Mouse (Mus musculus): ENCODE measurements around the gene Vegfc. TPM values are rescaled to one million over a fixed set of nuclear protein-coding genes. Genes with fewer than 3 reads are reported as not detected.
A peak's percentile ranks its signal among the peaks of the same experiment; 100 is the strongest.

Vegfc gene
- 1 to 10 TPM; 5.5 to 7.5 TPM for total RNA-seq (2021)

GRCm38 (mm10) chr8:54077271-54078120 lies at the start of gene Vegfc:
Gene Vegfc, plus strand, starts transcription at chr8:54077606.
- peak; percentile 51 for DNase-seq
- intact Hi-C loops (cut with DNase I), result loop anchor here (2.0 to 10.0 kb wide), 2 partner anchors 203 to 413 kb away; no protein-coding TSS in a partner anchor

- intact Hi-C loops (cut with DNase I), result no loop called here
- DNase-seq, result no peak
Measured at GRCm38 (mm10) chr8:54034584-54034983, 42.8 kb upstream of the Vegfc start.

- DNase-seq, result no peak
- intact Hi-C loops (cut with DNase I), result no loop called here
Measured at GRCm38 (mm10) chr8:54042601-54043000, 34.8 kb upstream of the Vegfc start.

- DNase-seq, result no peak
- intact Hi-C loops (cut with DNase I), result no loop called here
Measured at GRCm38 (mm10) chr8:54043468-54043867, 33.9 kb upstream of the Vegfc start.

GRCm38 (mm10) chr8:54053210-54053609 lies 24.2 kb upstream of the Vegfc start:
- intact Hi-C loops (cut with DNase I), result no loop called here
- DNase-seq, result no peak

DNA sequence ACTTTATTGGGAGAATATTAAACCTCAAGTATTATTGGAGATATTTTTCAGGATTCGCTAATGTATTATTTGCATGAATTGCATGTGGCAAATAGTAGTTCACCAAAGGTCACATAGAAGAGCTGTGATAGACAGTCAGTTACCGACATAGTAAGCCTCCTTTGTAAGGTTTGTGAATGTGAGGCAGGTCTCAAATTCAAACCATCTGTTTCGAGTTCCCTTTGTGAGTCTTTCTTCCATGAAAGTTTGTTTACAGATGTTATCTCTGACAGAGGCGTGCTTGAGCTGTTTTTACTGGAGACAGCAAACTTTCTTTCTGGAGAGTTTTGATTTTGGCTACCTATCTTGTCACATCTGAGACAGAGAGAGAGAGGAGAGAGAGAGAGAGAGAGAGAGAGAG lies 11.9 kb upstream of the Vegfc start:
- intact Hi-C loops (cut with DNase I), result no loop called here
- no peak for DNase-seq

GRCm38 (mm10) chr8:54076301-54076700 lies 1.1 kb upstream of the Vegfc start:
- no peak for DNase-seq
- intact Hi-C loops (cut with DNase I), result loop anchor here (2.0 to 10.0 kb wide), 2 partner anchors 202 to 414 kb away; no protein-coding TSS in a partner anchor

DNA sequence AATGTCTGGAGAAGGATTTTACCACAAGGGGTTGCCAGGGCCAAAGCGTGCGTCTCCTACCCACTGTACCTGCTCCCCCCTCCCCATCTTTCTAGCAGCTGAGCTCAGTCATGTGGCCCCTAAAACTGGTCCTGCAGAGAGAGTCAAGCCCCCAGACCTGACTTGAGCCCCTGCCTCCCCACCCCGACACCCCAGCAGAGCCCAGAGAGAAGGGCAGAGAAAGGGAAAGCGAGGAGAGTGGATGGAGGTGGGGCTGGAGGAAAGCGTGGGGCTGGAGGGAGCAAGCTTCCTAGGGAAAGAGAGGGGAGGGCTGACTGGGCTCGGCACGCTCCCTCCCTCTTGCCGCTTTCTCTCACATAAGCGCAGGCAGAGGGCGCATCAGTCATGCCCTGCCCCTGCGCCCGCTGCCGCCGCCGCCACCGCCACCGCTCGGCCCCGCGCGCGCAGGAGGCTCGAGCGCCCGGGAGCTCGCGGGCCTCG lies 575 bp upstream of the Vegfc start:
- intact Hi-C loops (cut with DNase I), result loop anchor here (2.0 to 10.0 kb wide), 2 partner anchors 202 to 414 kb away; no protein-coding TSS in a partner anchor
- peak; percentile 76 for DNase-seq

DNA sequence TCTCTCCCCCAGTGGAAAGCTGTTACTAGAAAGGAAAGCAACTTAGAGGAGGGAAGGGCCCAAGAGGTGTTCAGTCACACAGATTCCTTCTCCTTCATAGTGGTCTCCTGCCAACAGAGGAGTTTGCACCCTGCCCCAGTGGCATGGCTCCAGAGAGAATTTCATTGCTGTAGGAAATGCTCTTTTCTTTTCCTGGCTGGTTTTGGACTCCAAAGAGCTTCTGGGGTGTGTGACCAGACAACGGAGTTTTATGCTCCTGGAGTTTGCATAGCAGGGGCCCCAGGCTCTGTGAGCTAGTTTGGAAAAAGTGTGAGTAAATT lies 675 bp downstream of the Vegfc start:
- peak; percentile 12 for DNase-seq
- intact Hi-C loops (cut with DNase I), result loop anchor here (10.0 kb wide), 1 partner anchor 203 kb away; no protein-coding TSS in a partner anchor

GRCm38 (mm10) chr8:54079001-54079400 lies 1.6 kb downstream of the Vegfc start:
- DNase-seq, result no peak
- intact Hi-C loops (cut with DNase I), result loop anchor here (10.0 kb wide), 1 partner anchor 204 kb away; no protein-coding TSS in a partner anchor

DNA sequence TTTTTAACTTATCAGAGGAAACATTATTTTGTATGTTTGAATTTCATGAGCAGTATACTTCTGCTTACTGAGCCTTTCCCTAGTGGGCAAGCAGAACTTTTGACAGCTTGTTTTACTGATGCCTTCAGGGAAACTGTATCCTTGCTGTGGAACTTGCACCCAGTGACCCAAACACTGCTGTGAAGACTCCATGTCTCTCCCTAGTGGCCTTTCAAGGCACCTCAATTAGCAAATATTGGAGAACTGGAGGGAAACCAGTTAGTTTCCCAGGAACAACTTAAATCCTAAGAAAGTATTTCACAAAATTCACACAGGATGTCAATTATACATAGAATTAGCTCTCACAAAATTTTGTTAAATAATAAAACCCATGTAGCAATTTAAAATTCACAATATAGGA lies 2.2 kb downstream of the Vegfc start:
- peak; percentile 1 for DNase-seq
- intact Hi-C loops (cut with DNase I), result loop anchor here (10.0 kb wide), 1 partner anchor 205 kb away; no protein-coding TSS in a partner anchor

- no peak for DNase-seq
- intact Hi-C loops (cut with DNase I), result no loop called here
Measured at GRCm38 (mm10) chr8:54085896-54086295, 8.5 kb downstream of the Vegfc start.

- intact Hi-C loops (cut with DNase I), result no loop called here
- no peak for DNase-seq
Measured at GRCm38 (mm10) chr8:54087114-54087513, 9.7 kb downstream of the Vegfc start.

GRCm38 (mm10) chr8:54089204-54089603 lies 11.8 kb downstream of the Vegfc start:
- intact Hi-C loops (cut with DNase I), result no loop called here
- no peak for DNase-seq

DNA sequence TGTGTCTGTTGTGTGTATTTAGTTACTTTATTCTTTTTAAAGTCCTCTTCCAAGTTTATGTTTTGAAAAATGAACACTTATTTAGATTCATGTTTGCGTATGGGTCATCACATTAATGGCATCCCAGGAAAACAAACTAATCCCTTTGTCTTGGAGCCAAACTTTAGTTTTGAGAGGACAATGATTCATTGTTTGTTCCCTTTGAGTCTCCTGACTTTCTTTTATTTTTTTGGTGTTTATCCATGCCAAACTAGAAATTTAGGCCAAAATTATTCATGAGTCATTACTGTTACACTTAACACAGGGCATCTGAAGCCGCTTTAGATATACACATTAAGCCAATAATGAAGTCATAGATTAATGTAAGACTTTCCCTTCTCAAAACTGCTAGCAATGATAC lies 12.5 kb downstream of the Vegfc start:
- no peak for DNase-seq
- intact Hi-C loops (cut with DNase I), result no loop called here

- intact Hi-C loops (cut with DNase I), result no loop called here
- DNase-seq, result no peak
Measured at GRCm38 (mm10) chr8:54100058-54100457, 22.7 kb downstream of the Vegfc start.

GRCm38 (mm10) chr8:54114581-54114980 lies 37.2 kb downstream of the Vegfc start:
- intact Hi-C loops (cut with DNase I), result no loop called here
- no peak for DNase-seq

- no peak for DNase-seq
- intact Hi-C loops (cut with DNase I), result no loop called here
Measured at GRCm38 (mm10) chr8:54120115-54120514, 42.7 kb downstream of the Vegfc start.

- no peak for DNase-seq
- intact Hi-C loops (cut with DNase I), result no loop called here
Measured at GRCm38 (mm10) chr8:54121942-54122341, 44.5 kb downstream of the Vegfc start.

GRCm38 (mm10) chr8:54122345-54122744 lies 44.9 kb downstream of the Vegfc start:
- no peak for DNase-seq
- intact Hi-C loops (cut with DNase I), result no loop called here

- intact Hi-C loops (cut with DNase I), result no loop called here
Measured at GRCm38 (mm10) chr8:54130558-54130957, 53.2 kb downstream of the Vegfc start.

GRCm38 (mm10) chr8:54153240-54153639 lies 75.8 kb downstream of the Vegfc start:
- peak; percentile 55 for DNase-seq
- intact Hi-C loops (cut with DNase I), result no loop called here

More at GRCm38 (mm10) chr8:54130558-54130957, 53.2 kb downstream of the Vegfc start:
- DNase-seq, result no peak

Data from left cerebral cortex, postnatal 4 days (tissue).